Mouse (Mus musculus) gastrocnemius, postnatal 4 days (tissue): Measurements from ENCODE around the gene Cnfn. TPM values are rescaled to one million over a fixed set of nuclear protein-coding genes. Genes with fewer than 3 reads are reported as not detected.
"Not testable (repeated sequence)": the region's sequence is repeated elsewhere in the genome, so short reads cannot be mapped to it uniquely, and the experiment has no call there.

ENCODE experiments used
- DNase-seq, 2 experiments: peaks; one replicate each; pipeline ENCODE4 v3.0.0; 2021 to 2022; ENCODE audit warnings: low spot score in 2 of 2, mixed read lengths in 2 of 2
- total RNA-seq, 2 experiments: library from RNA; stranded (reverse); gene quantifications; 2 replicates each; pipeline ENCODE4 v1.2.3; 2021

Gene Cnfn
- total RNA-seq, 2 experiments from 2014 or later, result not detected

- no peak for DNase-seq
Observed at GRCm38 (mm10) chr7:25367632-25368293, 1.8 kb downstream of the Cnfn start.

GRCm38 (mm10) chr7:25365937-25366625 is 3.4 kb downstream of the Cnfn start:
- DNase-seq, result no peak

GRCm38 (mm10) chr7:25363632-25364031 is 5.9 kb downstream of the Cnfn start:
- no peak for DNase-seq

GRCm38 (mm10) chr7:25363151-25363550 is 6.4 kb downstream of the Cnfn start:
- no peak for DNase-seq

- DNase-seq, result peak in 1 of 2 experiments; percentile 43
Observed at GRCm38 (mm10) chr7:25358721-25359206, 10.8 kb downstream of the Cnfn start.

GRCm38 (mm10) chr7:25348861-25349260 is 20.7 kb downstream of the Cnfn start:
- no peak for DNase-seq

GRCm38 (mm10) chr7:25341000-25341784 is 28.3 kb downstream of the Cnfn start:
- no peak for DNase-seq

- no peak for DNase-seq
Observed at GRCm38 (mm10) chr7:25339329-25339728, 30.2 kb downstream of the Cnfn start.

GRCm38 (mm10) chr7:25334472-25334871 is 35.1 kb downstream of the Cnfn start:
- DNase-seq, result no peak

- DNase-seq, result peak in 1 of 2 experiments; percentile 75
Observed at GRCm38 (mm10) chr7:25333596-25334307, 35.8 kb downstream of the Cnfn start.

GRCm38 (mm10) chr7:25326233-25326632 is 43.3 kb downstream of the Cnfn start:
- DNase-seq, result no peak

- DNase-seq, result not testable (repeated sequence)
Observed at GRCm38 (mm10) chr7:25325431-25325830, 44.1 kb downstream of the Cnfn start.

- DNase-seq, result no peak
Observed at GRCm38 (mm10) chr7:25323219-25323618, 46.3 kb downstream of the Cnfn start.

GRCm38 (mm10) chr7:25322058-25322484 is 47.5 kb downstream of the Cnfn start:
- peak in 1 of 2 experiments; percentile 60 for DNase-seq

Other genes with a start within 250 kb of the Cnfn start
- gene Pou2f2, start 190.0 kb downstream of the Cnfn start, total RNA-seq, result under 1 TPM; 0.52 to 0.91 TPM
- 1 to 10 TPM; 6.6 to 8.3 TPM for gene Dedd2, start 149.1 kb downstream of the Cnfn start, total RNA-seq
- 10 to 100 TPM; 10.6 to 11.3 TPM for gene Zfp526, start 148.3 kb downstream of the Cnfn start, total RNA-seq
- 10 to 100 TPM; 62.8 to 63.2 TPM for gene Gsk3a, start 131.9 kb downstream of the Cnfn start, total RNA-seq
- 10 to 100 TPM; 32.7 to 34.6 TPM for gene Erf, start 119.0 kb downstream of the Cnfn start, total RNA-seq
- gene Cic, start 102.0 kb downstream of the Cnfn start, total RNA-seq, result 100 to 1,000 TPM; 107 to 113 TPM
- 10 to 100 TPM; 27.1 to 33.1 TPM for gene Pafah1b3, start 71.7 kb downstream of the Cnfn start, total RNA-seq
- gene Prr19, start 68.3 kb downstream of the Cnfn start, total RNA-seq, result not detected
- gene Tmem145, start 63.6 kb downstream of the Cnfn start, total RNA-seq, result under 1 TPM; 0.23 to 0.29 TPM
- gene Megf8, start 52.6 kb downstream of the Cnfn start, total RNA-seq, result 10 to 100 TPM; 34.9 to 40.4 TPM
- 10 to 100 TPM; 25.4 to 37.7 TPM for gene Lipe, start 29.0 kb upstream of the Cnfn start, total RNA-seq
- gene Cxcl17, start 43.2 kb upstream of the Cnfn start, total RNA-seq, result not detected
- gene Ceacam1, start 107.9 kb upstream of the Cnfn start, total RNA-seq, result 1 to 10 TPM; 5.5 to 6.1 TPM
- 1 to 10 TPM in 1 of 2 experiments, under 1 TPM in 1; 0.47 to 1.3 TPM for gene Ceacam2, start 170.1 kb upstream of the Cnfn start, total RNA-seq
- not detected for gene Erich4, start 246.2 kb upstream of the Cnfn start, total RNA-seq
- gene Dmac2, start 249.7 kb upstream of the Cnfn start, total RNA-seq, result 10 to 100 TPM; 20.1 to 23.1 TPM